Mouse (Mus musculus) embryo, embryonic 11 days (tissue): Measurements from ENCODE around the gene Dact3.
A peak's percentile ranks its signal among the peaks of the same experiment; 100 is the strongest.

Source experiments
- DNase-seq: peaks from one replicate; pipeline ENCODE4 v3.0.0-alpha.2; 2015

Gene Dact3

GRCm38 (mm10) chr7:16859902-16860651, 15.0 kb upstream of the Dact3 start:
- peak; percentile 58 for DNase-seq

GRCm38 (mm10) chr7:16867488-16867887, 7.6 kb upstream of the Dact3 start:
- DNase-seq, result no peak

GRCm38 (mm10) chr7:16869497-16869896, 5.6 kb upstream of the Dact3 start:
- DNase-seq, result peak; percentile 85

- no peak for DNase-seq
Observed at GRCm38 (mm10) chr7:16871600-16871999, 3.5 kb upstream of the Dact3 start.

GRCm38 (mm10) chr7:16872478-16872877, 2.6 kb upstream of the Dact3 start:
- DNase-seq, result no peak

GRCm38 (mm10) chr7:16873392-16873791, 1.7 kb upstream of the Dact3 start:
- DNase-seq, result no peak

- peak; percentile 86 for DNase-seq
Observed at GRCm38 (mm10) chr7:16874190-16874589, 927 bp upstream of the Dact3 start.

GRCm38 (mm10) chr7:16874756-16875309, 284 bp upstream of the Dact3 start:
- peak; percentile 100 for DNase-seq

- no peak for DNase-seq
Observed at GRCm38 (mm10) chr7:16875326-16875725, 209 bp downstream of the Dact3 start.

GRCm38 (mm10) chr7:16876006-16876405, 889 bp downstream of the Dact3 start:
- DNase-seq, result peak; percentile 22

- DNase-seq, result peak; percentile 94
Observed at GRCm38 (mm10) chr7:16876608-16877007, 1.5 kb downstream of the Dact3 start.

GRCm38 (mm10) chr7:16877717-16878116, 2.6 kb downstream of the Dact3 start:
- DNase-seq, result no peak

- peak; percentile 94 for DNase-seq
Observed at GRCm38 (mm10) chr7:16879796-16880547, 4.9 kb downstream of the Dact3 start.

GRCm38 (mm10) chr7:16880615-16881014, 5.5 kb downstream of the Dact3 start:
- DNase-seq, result peak; percentile 46

- no peak for DNase-seq
Observed at GRCm38 (mm10) chr7:16883162-16883561, 8.0 kb downstream of the Dact3 start.

GRCm38 (mm10) chr7:16884334-16884733, 9.2 kb downstream of the Dact3 start:
- DNase-seq, result no peak

- DNase-seq, result peak; percentile 68
Observed at GRCm38 (mm10) chr7:16885271-16885776, 10.2 kb downstream of the Dact3 start.

- no peak for DNase-seq
Observed at GRCm38 (mm10) chr7:16885905-16886304, 10.8 kb downstream of the Dact3 start.

GRCm38 (mm10) chr7:16890536-16890935, 15.4 kb downstream of the Dact3 start:
- DNase-seq, result no peak

- peak; percentile 93 for DNase-seq
Observed at GRCm38 (mm10) chr7:16890944-16891343, 15.8 kb downstream of the Dact3 start.

GRCm38 (mm10) chr7:16891641-16892351, 16.7 kb downstream of the Dact3 start, which contains the start of gene Gng8:
Gng8 (plus strand) TSS chr7:16891786.
- peak; percentile 93 for DNase-seq

GRCm38 (mm10) chr7:16892352-16892730, 17.2 kb downstream of the Dact3 start:
- no peak for DNase-seq

- DNase-seq, result no peak
Observed at GRCm38 (mm10) chr7:16893612-16894011, 18.5 kb downstream of the Dact3 start.
